Mouse (Mus musculus): ENCODE measurements around the gene Nlrp6.

GRCm38 (mm10) chr7:140894611-140895010, 26.1 kb upstream of the Nlrp6 start:
- no peak for TF ChIP-seq CTCF (IDR thresholded peaks at IDR 0.05)
- TF ChIP-seq POLR2A (IDR thresholded peaks at IDR 0.05; ENCODE audit: insufficient read depth, low read depth, low read length), result no peak
- TF ChIP-seq EP300 (IDR thresholded peaks at IDR 0.05; ENCODE audit: insufficient read depth, low read depth, low read length), result no peak

Data from heart, adult 2 months (tissue).